Mouse (Mus musculus) right cerebral cortex, adult 18-20 months (tissue): ENCODE data around the gene Pter.

Experiments used
- DNase-seq: peaks from one replicate; pipeline ENCODE4 v3.0.0; 2022; ENCODE audit warnings: mixed read lengths

Pter gene

DNA sequence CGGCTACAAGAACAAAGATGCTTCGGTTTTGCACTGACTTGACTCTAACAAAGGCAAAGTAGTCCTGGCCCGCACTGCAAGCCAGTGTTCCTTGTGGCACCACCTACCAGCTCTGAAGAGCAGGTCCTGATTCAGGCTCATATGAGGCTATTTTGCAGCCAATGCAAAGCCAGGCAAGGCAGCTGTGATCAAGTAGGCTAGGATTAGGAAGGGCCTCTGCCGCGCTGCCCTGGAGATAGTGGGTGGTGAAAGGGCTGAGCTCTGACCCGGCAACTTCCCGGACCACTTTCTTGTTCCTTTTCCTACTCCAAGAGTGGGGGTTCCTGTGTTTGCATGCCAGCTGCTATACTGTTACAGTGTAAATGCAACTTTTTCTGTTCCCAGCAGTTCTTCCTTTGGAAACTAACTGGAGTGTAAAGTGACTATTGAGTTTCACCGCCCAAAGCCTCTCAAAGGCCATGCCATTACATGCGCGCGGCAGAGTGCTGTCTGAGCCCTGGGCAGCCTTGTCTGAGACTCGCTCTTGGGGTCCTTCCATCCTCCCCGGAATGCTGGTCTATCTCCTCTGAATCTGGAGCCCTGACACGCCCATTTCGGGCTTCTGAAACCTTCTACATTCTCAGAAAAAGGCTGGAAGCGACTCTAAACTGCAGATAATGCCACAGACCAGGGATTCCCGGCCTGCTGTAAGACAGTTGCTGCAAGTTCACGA, 85.6 kb downstream of the Pter start:
- DNase-seq: peak; percentile 9

DNA sequence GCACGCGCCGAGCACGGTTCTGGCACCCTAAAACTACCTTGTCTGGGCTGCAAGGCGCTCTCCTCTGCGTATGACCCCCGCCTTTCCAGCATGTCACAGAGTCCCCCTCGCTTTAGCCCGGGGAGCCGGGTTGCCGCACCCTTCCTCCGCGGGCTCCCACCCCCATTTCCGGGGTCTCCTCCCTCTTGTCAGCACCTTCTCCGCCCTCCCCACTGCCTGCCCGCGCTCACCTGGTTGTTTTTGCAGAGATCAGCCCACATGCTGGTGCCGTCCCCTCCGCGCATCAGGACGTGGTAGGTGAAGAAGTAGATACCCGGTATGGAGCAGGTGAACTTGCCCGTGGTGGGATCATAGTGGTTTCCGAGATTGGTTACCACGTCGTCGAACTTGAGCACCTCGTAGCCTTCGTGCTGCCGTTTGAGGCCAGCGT, 86.2 kb downstream of the Pter start:
- DNase-seq: peak; percentile 9

DNA sequence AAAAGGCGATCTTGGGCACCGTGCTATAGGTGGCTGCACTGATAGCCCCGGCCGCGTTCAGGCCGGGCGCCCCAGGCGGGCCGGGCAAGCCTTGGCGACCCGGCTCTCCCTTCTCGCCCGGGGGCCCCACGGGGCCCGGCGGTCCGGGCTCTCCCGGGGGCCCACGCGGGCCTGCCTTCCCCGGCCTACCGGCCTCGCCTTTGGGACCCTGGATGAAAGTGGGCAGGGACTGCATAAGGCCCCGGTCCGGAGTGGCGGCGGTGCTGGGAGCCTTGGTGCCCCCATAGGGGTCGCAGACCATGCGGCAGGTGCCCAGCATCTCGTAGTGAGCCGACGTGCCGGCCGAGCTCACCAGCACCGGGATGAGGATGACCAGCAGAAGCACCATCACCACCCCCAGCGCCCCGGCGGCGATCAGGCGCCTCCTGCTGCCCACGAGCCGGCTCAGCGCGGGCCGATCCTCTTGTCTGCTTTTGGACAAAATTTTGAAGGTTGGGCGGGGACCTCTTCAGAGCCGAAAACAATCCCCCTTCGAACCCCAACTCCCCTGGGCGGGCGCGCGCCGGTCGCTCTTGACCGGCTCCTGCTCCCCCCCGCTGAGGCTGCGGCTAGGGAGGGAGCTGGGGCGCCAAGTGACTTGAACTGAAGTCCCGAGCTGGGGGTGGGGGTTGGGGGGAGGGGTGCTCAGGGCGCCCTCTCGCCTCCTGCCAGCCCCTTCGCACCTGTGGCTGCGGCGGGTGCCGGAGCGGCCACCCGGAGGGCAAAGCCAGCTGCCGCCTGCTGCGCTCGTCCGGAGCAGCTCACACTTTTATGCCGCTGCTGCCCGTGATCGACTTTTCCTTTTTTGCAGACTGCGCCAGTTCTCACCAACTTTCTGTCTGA, 86.9 kb downstream of the Pter start:
- DNase-seq: peak; percentile 39

DNA sequence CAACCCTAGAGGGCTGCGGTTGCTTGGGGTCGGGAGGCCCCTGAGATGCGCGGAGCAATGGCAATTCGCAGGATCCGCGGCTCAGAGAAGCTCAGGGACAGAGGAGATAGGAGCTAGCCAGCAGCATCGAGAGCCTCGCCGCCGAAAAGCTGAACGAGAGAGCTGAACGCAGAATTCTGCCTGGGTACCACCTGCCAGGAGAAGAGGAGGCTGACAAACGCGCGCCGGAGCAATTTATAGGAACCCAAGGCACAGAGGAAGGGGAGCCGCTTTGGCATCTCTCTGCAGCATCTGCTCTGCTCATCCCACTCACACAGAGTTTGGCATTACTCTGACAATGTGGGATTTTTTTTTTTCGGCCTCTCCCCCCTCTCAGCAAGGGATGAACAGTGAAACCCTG, 87.6 kb downstream of the Pter start, which contains the start of gene C1ql3:
C1ql3 (minus strand) TSS at position 335 of the 400 bp plus-strand sequence.
- DNase-seq: peak; percentile 93

- DNase-seq: no peak
Observed at GRCm38 (mm10) chr2:13011973-13012372, 88.1 kb downstream of the Pter start.

GRCm38 (mm10) chr2:13018382-13018781, 94.5 kb downstream of the Pter start:
- no peak for DNase-seq

DNA sequence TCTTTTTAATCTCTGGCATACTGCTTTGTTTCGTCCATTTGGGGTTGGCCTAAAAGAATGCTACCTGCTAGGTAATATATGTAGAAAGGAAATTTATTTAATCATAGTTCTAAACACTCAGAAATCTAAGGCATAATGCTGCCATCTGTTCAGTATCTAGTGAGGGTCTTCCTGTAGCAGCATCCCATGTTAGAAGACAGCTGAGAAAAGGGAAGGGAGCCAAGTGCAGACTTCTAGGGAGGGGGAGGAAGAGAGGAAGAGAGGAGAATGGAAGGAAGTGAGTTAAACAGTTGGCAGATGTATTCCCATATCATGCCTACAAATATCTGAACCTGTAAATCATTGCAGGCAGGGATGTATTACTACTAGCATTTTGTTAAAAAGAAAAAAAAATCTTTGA, 95.0 kb downstream of the Pter start:
- no peak for DNase-seq

GRCm38 (mm10) chr2:13038772-13039171, 114.9 kb downstream of the Pter start:
- DNase-seq: peak; percentile 8

DNA sequence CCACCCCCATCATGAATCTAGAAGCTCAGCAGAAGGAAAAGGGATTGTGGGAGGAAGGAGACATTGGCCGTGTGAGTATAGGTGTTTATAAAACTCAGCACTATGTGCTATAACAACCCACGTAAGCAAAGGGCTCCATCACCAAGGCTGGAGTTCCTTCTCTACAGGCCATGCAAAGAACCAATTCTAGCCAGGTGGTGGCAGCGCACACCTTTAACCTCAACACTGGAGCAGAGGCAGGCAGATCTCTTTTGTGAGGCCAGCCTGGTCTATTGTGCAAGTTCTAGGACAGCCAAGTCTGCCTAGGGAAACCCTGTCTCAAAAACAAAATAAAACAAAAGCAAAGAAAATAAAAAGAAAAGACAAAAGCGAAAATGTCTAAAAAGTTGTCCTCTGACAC, 115.9 kb downstream of the Pter start:
- DNase-seq: no peak

DNA sequence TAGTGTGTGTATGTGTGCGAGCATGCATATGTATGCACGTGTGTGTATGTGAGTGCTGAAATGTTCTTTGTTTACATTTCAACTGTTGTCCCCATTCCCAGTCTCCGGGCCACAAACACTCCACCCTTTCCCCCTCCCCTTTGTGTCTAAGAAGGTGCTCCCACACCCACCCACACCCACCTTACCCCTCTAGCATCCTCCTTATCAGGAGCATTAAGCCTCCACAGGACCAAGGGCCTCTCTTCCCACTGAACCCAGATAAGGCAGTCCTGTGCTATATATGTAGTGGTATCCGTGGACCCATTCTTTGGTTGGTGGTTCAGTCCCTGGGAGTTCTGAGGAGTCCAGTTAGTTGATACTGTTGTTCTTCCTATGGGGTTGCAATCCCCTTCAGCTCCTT, 120.7 kb downstream of the Pter start:
- no peak for DNase-seq

DNA sequence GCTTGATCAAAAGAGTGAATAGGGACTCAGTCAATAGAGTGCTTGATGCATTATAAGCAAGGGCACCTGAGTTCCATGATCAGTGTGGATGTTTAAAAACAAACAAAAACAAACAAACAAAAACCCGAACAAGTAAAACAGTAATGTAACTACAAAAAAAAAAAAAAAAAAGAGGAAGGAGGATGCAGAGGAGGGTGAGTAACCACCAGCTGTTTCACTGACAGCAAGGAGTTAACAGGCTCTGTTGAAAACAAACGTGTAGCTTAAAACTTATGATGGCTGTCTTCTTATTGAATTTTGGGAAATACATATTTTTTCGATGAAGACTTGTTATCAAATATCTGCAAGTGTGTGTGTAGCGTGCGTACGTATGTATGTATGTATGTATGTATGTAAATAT, 124.8 kb downstream of the Pter start:
- no peak for DNase-seq
